Mouse (Mus musculus): Measurements from ENCODE around the gene Rasgef1a.

The Rasgef1a gene

GRCm38 (mm10) chr6:118134461-118134860 lies 123.2 kb downstream of the Rasgef1a start:
- DNase-seq (ENCODE audit: low spot score): no peak

- no peak for DNase-seq (ENCODE audit: low spot score)
These were observed 125.9 kb downstream of the Rasgef1a start for GRCm38 (mm10) chr6:118137148-118137547.

DNA sequence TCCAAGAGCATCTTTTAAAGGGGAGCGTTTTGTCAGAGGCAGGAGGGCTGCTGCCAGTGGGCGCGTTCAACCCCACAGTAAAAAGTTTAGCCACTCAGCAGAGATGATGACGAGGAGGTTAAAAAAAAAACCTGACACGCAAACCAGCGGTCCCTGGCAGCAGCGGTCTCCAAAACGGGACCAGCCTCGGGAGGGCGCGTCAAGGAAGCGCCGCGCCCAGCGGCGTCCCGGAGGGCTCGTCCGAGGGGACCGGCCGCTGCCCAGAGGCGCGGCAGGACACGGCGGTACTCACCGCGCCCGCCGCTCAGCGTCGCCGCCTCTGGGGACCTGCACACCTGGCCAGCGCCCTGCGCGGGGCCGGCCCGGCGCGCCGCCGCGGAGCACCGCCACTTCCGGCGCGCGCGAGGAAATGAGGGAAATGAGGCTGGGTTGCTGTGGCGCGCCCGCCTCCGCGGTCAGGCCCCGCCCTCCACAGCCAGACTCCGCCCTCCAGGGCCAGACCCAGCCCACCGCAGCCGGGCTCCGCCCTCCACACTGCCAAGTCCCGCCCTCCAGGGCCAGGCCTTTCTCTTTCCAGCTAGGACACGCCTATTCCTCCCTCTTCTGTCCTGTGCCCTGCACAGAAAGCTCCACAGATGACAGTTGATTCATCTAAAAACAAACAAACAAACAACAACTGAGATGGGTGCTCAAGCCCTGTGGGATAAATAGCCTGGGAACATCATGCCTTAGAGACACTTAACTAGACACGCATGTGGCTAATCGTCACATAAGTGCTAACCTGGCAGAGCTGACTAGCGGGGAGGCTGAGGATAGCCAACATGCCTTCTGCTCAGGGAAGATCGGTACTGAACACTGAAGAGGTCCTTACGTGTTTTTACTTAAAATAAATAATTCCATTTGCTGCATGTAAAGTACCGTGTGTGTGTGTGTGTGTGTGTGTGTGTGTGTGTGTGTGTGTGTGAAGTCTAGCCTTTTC lies 127.8 kb downstream of the Rasgef1a start, which contains the start of gene Csgalnact2:
Csgalnact2 (minus strand) TSS at position 410 of the 979 bp plus-strand sequence.
- DNase-seq (ENCODE audit: low spot score): peak; percentile 94

GRCm38 (mm10) chr6:118140961-118141360 lies 129.7 kb downstream of the Rasgef1a start:
- DNase-seq (ENCODE audit: low spot score): no peak
